Mouse (Mus musculus) thymus, adult 2 months (tissue): ENCODE measurements around the gene B2m. TPM values are rescaled to one million over a fixed set of nuclear protein-coding genes. Genes with fewer than 3 reads are reported as not detected.
"Not testable (repeated sequence)": the region's sequence is repeated elsewhere in the genome, so short reads cannot be mapped to it uniquely, and the experiment has no call there.

Experiments used
- DNase-seq: peaks from one replicate; pipeline ENCODE4 v3.0.0; 2021
- H3K27ac ChIP-seq: fragments of 200-500 bp; 2 replicates; pipeline ENCODE4 v1.5.1; 2012; ENCODE audit warnings: low read length, control low read depth; ENCODE audit not compliant: control insufficient read depth, insufficient read depth
- H3K27me3 ChIP-seq: fragments of 200-500 bp; 2 replicates; pipeline ENCODE4 v1.6.1; 2012; ENCODE audit warnings: mild to moderate bottlenecking, low read length, moderate library complexity, mixed read lengths; ENCODE audit not compliant: control insufficient read depth, insufficient read depth
- H3K36me3 ChIP-seq: fragments of 200-500 bp; 2 replicates; pipeline ENCODE4 v1.6.1; 2012; ENCODE audit warnings: mild to moderate bottlenecking, low read length, moderate library complexity; ENCODE audit not compliant: control insufficient read depth, insufficient read depth
- H3K4me1 ChIP-seq: fragments of 200-500 bp; replicated peaks from 2 replicates; pipeline ENCODE4 v1.6.1; 2012; ENCODE audit warnings: low read length; ENCODE audit not compliant: control insufficient read depth, insufficient read depth
- H3K4me3 ChIP-seq: fragments of 200-500 bp; 2 replicates; pipeline ENCODE4 v1.5.1; 2012; ENCODE audit warnings: mild to moderate bottlenecking, low read length, control low read depth, moderate library complexity; ENCODE audit not compliant: control insufficient read depth, insufficient read depth
- CTCF ChIP-seq: fragments of 200-500 bp; IDR thresholded peaks from 2 replicates; pipeline ENCODE4 v1.5.1; 2012; ENCODE audit warnings: mild to moderate bottlenecking, control low read depth, low read length, moderate library complexity, borderline replicate concordance; ENCODE audit not compliant: control insufficient read depth, poor library complexity, insufficient read depth; ENCODE audit errors: extremely low read depth
- POLR2A ChIP-seq: fragments of 200-500 bp; IDR thresholded peaks from 2 replicates; pipeline ENCODE4 v1.6.1; 2012; ENCODE audit warnings: mild to moderate bottlenecking, low read length, control low read depth, moderate library complexity; ENCODE audit not compliant: control insufficient read depth, poor library complexity, insufficient read depth; ENCODE audit errors: extremely low read depth
- WGBS: fragments of 180-500 bp; shearing (Covaris S2); methylation state at CpG from one replicate; pipeline ENCODE4 v1.1.7; 2018; 5-methylcytosine and 5-hydroxymethylcytosine counted together
- polyA plus RNA-seq: library from polyadenylated mRNA; depleted of rRNA; stranded (reverse); fragments of >200 nt; gene quantifications from 2 replicates; pipeline ENCODE4 v1.2.3, GENCODE M21; 2012; rRNA removed

B2m gene
- 1,110 and 1,280 TPM in 2 replicates for polyA plus RNA-seq

DNA sequence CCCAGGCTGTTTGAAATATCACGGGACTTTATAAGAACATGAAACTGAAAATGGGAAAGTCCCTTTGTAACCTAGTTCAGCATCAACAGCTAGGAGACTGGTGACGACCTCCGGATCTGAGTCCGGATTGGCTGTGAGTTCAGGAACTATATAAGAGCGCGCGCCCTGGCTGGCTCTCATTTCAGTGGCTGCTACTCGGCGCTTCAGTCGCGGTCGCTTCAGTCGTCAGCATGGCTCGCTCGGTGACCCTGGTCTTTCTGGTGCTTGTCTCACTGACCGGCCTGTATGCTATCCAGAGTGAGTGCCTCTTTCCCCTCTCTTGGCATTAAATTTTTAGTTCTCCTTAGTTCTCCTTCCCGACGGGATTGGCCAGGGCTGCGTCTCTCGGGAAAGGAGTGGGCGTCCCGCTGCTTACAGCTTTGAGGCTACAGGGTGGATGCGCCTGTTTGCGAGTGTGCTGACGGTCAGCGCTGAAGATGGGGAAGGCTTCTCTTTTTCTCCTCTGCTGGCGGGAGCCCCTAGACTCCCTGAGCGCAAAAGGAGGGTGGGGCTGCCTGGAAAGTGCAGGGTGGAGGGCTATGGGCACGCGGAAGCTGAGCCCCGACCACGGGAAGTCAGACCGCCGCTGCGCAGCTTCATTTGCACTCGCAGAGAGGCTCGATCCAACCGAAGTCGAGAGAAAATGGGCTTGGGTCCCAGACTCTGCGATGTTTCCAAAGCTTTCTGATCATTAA lies at the start of gene B2m:
B2m (plus strand) TSS at position 179 of the 734 bp plus-strand sequence.
- Histone ChIP-seq H3K4me1 (peaks cover 13% of the 10 kb centered on the region), H3K36me3 (peaks cover 14% of the 10 kb centered on the region), H3K4me3 (peak within 1 kb of the TSS; percentile 99), H3K27me3 (no peaks in the 10 kb centered on the region), H3K27ac (peak within 1 kb of the TSS; percentile 75)
- peak; percentile 98 for TF ChIP-seq POLR2A
- 0 out of 2 replicates have a peak, but pooled peaks have one; percentile 13 for TF ChIP-seq CTCF
- DNase-seq, result peak; percentile 91
- under 1% methylated on average over 40 of the region's 40 CpGs for WGBS

DNA sequence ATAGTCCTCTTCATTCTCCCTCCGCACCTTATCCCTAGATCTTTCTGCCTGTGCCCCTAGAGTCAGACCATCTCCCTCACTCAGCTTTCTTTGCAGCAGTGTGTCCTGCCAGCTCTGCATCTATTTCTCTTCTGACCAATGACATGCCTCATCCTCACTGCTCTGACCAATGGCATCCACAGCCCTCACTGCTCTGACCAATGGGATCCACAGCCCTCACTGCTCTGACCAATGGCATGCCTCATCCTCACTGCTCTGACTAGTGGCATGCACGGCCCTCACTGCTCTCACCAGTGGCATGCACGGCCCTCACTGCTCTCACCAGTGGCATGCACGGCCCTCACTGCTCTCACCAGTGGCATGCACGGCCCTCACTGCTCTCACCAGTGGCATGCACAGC lies 49.8 kb upstream of the B2m start:
- DNase-seq, H3K4me1 ChIP-seq, H3K4me3 ChIP-seq, H3K27ac ChIP-seq, H3K27me3 ChIP-seq: not testable (repeated sequence)
- 95% methylated on average over 5 of the region's 5 CpGs for WGBS
- H3K36me3 ChIP-seq, result peaks cover 72% of the 10 kb centered on the region

DNA sequence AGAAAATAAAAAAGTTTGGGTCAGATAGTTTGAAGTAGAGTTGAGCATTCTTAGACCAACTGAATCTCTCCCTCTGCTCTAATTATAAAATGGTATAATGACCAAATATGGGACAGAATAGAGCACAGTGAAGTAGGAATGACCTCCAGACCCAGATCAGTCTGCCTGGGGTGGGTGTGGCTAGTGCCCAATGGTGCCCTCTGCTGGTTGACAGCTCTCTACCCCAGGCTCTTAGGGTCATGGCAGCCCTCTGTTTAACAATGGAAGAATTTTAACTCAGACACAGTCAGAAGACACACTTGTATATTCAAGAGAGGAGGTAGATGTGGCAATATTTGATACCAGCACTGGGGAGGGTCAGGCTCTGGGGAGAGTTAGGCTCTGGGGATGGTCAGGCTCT lies 45.4 kb upstream of the B2m start:
- no peak for TF ChIP-seq CTCF
- TF ChIP-seq POLR2A, result no peak
- H3K27me3 ChIP-seq, result no peaks in the 10 kb centered on the region
- peak; percentile 42 for DNase-seq
- H3K4me1 ChIP-seq, result no peaks in the 10 kb centered on the region
- H3K27ac ChIP-seq, result no peak overlapping the region
- peaks cover 43% of the 10 kb centered on the region for H3K36me3 ChIP-seq
- no peak overlapping the region for H3K4me3 ChIP-seq

DNA sequence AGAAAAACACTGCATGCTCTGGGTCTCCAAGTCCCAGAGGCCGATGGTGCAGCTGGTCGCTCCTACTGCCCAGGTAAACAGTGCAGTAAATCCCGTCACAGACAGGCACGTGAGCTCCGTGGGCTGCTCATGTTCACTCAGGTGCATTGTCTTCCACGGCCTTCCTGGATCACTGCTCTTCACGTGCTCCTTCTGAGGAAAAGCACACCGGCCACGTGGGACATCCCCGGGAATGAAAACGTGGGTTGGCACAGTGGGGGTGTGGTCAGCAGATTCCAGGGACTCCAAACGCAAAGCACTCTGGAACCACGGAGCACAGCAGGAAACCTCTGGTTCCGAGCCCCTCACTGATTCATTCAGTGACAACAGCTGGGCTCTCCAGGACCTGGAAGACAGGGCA lies 39.4 kb upstream of the B2m start:
- Histone ChIP-seq H3K36me3 (peaks cover 34% of the 10 kb centered on the region), H3K4me3 (no peak overlapping the region), H3K27ac (no peak overlapping the region), H3K27me3 (no peaks in the 10 kb centered on the region), H3K4me1 (no peaks in the 10 kb centered on the region)
- DNase-seq, result no peak
- TF ChIP-seq CTCF (no peak), POLR2A (no peak)
- WGBS, result 96% methylated on average over 14 of the region's 14 CpGs

DNA sequence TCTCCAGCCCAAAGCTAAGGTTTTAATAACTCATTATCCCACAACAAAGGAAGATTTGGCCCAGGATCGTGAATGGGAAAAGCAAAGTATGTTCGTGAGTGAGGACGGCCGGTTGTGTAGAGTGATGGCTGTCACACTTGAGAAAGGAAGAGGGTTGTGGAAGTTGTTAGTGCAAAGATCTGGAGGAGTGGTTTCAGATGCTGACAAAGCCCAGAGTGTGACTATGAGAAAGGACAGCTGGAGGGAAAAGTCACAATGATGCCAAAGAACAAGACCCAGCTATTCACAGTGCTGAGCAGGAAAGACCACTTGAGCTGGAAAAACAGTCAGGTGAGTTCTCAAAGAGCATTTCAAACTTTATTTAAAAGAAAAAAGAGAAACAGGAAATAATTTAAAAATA lies 37.8 kb upstream of the B2m start:
- Histone ChIP-seq H3K4me1 (no peaks in the 10 kb centered on the region), H3K27ac (no peak overlapping the region), H3K36me3 (peaks cover 41% of the 10 kb centered on the region), H3K4me3 (no peak overlapping the region), H3K27me3 (no peaks in the 10 kb centered on the region)
- 84% methylated on average over 4 of the region's 4 CpGs for WGBS
- DNase-seq, result no peak
- no peak for TF ChIP-seq CTCF
- TF ChIP-seq POLR2A, result no peak

DNA sequence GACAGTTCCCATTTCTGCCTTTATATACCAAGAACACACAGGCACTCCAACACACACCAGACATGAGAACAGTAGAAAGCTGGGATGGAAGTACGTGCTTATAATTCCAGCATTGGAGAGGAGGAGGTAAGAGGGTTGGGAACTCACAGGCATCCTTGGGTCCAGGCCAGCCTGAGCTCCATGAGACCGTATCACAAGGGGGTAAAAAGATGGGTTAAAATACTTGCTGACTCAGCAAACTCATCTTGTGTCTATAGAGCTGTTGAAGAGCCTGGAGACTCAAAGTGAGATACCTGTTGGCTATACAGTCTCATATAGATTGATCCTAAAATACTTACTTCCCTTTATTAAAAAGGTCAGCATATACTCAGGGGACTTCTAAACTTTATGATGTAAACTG lies 30.6 kb upstream of the B2m start:
- no peaks in the 10 kb centered on the region for H3K4me1 ChIP-seq
- no peaks in the 10 kb centered on the region for H3K27me3 ChIP-seq
- peaks cover 16% of the 10 kb centered on the region for H3K36me3 ChIP-seq
- TF ChIP-seq CTCF (no peak), POLR2A (no peak)
- no peak overlapping the region for H3K27ac ChIP-seq
- no peak overlapping the region for H3K4me3 ChIP-seq
- DNase-seq, result no peak
- 100% methylated on average over 2 of the region's 2 CpGs for WGBS

DNA sequence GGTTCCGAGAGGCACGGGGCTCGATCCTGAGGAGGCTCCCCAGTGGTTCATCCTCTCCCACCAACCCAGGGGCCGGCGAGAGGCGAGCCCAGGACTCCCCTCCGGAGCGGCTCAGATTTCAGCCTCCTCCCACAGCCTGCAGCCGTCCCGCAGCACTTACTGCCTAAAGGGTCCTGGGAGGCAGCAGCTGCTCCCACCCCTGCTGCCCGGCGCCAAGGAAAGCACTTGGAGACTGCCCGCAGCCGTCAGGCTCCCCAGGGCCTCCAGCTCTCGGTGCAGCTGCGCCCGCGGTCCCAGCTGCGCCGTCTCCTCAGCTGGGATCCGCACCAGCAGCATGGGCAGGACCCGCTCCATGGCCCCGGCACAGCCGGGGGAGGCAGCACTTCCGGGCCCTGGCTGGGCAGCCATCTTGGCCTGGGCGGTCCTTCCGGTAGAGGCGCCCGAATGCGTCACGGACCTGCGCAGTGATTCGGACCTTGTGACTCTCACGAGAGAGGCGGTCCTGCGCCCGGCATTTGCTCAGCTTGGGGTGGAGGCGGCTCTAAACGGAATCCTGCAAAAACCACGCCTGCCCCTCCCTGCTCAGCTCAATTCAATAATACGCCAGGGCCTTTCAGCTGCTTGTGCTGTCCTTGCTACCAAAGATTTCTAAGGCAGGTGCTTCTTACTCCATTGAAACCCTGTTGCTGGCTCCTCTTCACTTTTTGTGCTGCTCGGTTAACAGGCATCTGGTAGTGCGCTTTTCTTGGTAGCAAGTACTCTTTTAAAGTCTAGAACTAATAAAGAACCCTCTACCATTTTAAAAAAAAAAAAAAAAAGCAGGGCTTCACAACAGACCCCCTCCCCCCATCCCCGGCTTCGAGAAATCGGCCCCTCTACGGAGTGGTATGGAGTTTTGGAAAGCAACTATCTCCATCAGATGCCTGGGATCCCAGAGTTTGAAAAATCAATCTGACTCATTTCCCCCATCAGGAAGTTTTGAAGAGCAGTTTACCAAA lies 29.2 kb upstream of the B2m start, which contains the start of gene Spg11:
Spg11 (minus strand) TSS at position 426 of the 998 bp plus-strand sequence.
- WGBS, result under 1% methylated on average over 47 of the region's 47 CpGs
- no peaks in the 10 kb centered on the region for H3K4me1 ChIP-seq
- no peaks in the 10 kb centered on the region for H3K27me3 ChIP-seq
- H3K27ac ChIP-seq, result peak within 1 kb of the TSS; percentile 55
- H3K36me3 ChIP-seq, result peaks cover 13% of the 10 kb centered on the region
- peak; percentile 97 for DNase-seq
- peak within 1 kb of the TSS; percentile 69 for H3K4me3 ChIP-seq
- peak; percentile 100 for TF ChIP-seq POLR2A
- TF ChIP-seq CTCF, result peak; percentile 62; the same call in 1 of the 2 replicates
